Mouse (Mus musculus): Measurements from ENCODE around the gene Stx6. TPM values are rescaled to one million over a fixed set of nuclear protein-coding genes. Genes with fewer than 3 reads are reported as not detected.

Stx6 gene
- polyA plus RNA-seq, 1 experiment from 2014 or later: 57.1 TPM

GRCm38 (mm10) chr1:155119719-155120118, 38.8 kb upstream of the Stx6 start:
- ATAC-seq (replicated peaks; ENCODE audit: low FRiP score, low read depth): no peak
- WGBS: 52% methylated on average over 1 of the region's 1 CpGs

GRCm38 (mm10) chr1:155121977-155122939, 36.3 kb upstream of the Stx6 start:
- Histone ChIP-seq H3K9me3 (replicated peaks; ENCODE audit: low read length) (no peaks in the 10 kb centered on the region), H3K27me3 (ENCODE audit: insufficient read depth, low read length) (no peaks in the 10 kb centered on the region), H3K36me3 (ENCODE audit: insufficient read depth, low read length) (no peaks in the 10 kb centered on the region), H3K4me2 (ENCODE audit: low read length) (no peak overlapping the region), H3K27ac (no peak overlapping the region), H3K4me3 (replicated peaks; ENCODE audit: low read depth, low read length) (no peak overlapping the region), H3K4me1 (replicated peaks; ENCODE audit: insufficient read depth, low read length) (no peaks in the 10 kb centered on the region), H3K9ac (ENCODE audit: low read depth, low read length) (no peak overlapping the region)
- TF ChIP-seq CTCF (IDR thresholded peaks at IDR 0.05; ENCODE audit: low read depth): no peak
- WGBS: 68% methylated on average over 21 of the region's 21 CpGs
- no peak for ATAC-seq (replicated peaks; ENCODE audit: low FRiP score, low read depth)
- DNase-seq (ENCODE audit: low spot score): no peak

More at GRCm38 (mm10) chr1:155119719-155120118, 38.8 kb upstream of the Stx6 start:
- Histone ChIP-seq H3K4me2 (ENCODE audit: low read length) (no peak overlapping the region), H3K4me3 (replicated peaks; ENCODE audit: low read depth, low read length) (no peak overlapping the region), H3K9ac (ENCODE audit: low read depth, low read length) (no peak overlapping the region), H3K4me1 (replicated peaks; ENCODE audit: insufficient read depth, low read length) (no peaks in the 10 kb centered on the region), H3K9me3 (replicated peaks; ENCODE audit: low read length) (no peaks in the 10 kb centered on the region), H3K36me3 (ENCODE audit: insufficient read depth, low read length) (no peaks in the 10 kb centered on the region), H3K27ac (no peak overlapping the region), H3K27me3 (ENCODE audit: insufficient read depth, low read length) (no peaks in the 10 kb centered on the region)
- DNase-seq (ENCODE audit: low spot score): no peak
- TF ChIP-seq CTCF (IDR thresholded peaks at IDR 0.05; ENCODE audit: low read depth): no peak

- H3K4me1 ChIP-seq (replicated peaks; ENCODE audit: insufficient read depth, low read length): no peaks in the 10 kb centered on the region
- no peak for DNase-seq (ENCODE audit: low spot score)
- ATAC-seq (replicated peaks; ENCODE audit: low FRiP score, low read depth): no peak
- WGBS: 82% methylated on average over 5 of the region's 5 CpGs
- no peaks in the 10 kb centered on the region for H3K9me3 ChIP-seq (replicated peaks; ENCODE audit: low read length)
- no peak overlapping the region for H3K9ac ChIP-seq (ENCODE audit: low read depth, low read length)
- no peaks in the 10 kb centered on the region for H3K36me3 ChIP-seq (ENCODE audit: insufficient read depth, low read length)
- H3K4me3 ChIP-seq (replicated peaks; ENCODE audit: low read depth, low read length): no peak overlapping the region
- no peak overlapping the region for H3K4me2 ChIP-seq (ENCODE audit: low read length)
- no peak for TF ChIP-seq CTCF (IDR thresholded peaks at IDR 0.05; ENCODE audit: low read depth)
- no peak overlapping the region for H3K27ac ChIP-seq
- H3K27me3 ChIP-seq (ENCODE audit: insufficient read depth, low read length): no peaks in the 10 kb centered on the region
Measured at GRCm38 (mm10) chr1:155124397-155124796, 34.1 kb upstream of the Stx6 start.

GRCm38 (mm10) chr1:155126716-155127115, 31.8 kb upstream of the Stx6 start:
- H3K9me3 ChIP-seq (replicated peaks; ENCODE audit: low read length): no peaks in the 10 kb centered on the region
- no peak for TF ChIP-seq CTCF (IDR thresholded peaks at IDR 0.05; ENCODE audit: low read depth)
- WGBS: 72% methylated on average over 5 of the region's 5 CpGs
- no peak overlapping the region for H3K4me2 ChIP-seq (ENCODE audit: low read length)
- no peak for DNase-seq (ENCODE audit: low spot score)
- no peak overlapping the region for H3K27ac ChIP-seq
- no peak overlapping the region for H3K9ac ChIP-seq (ENCODE audit: low read depth, low read length)
- no peaks in the 10 kb centered on the region for H3K27me3 ChIP-seq (ENCODE audit: insufficient read depth, low read length)
- H3K4me3 ChIP-seq (replicated peaks; ENCODE audit: low read depth, low read length): no peak overlapping the region
- no peaks in the 10 kb centered on the region for H3K36me3 ChIP-seq (ENCODE audit: insufficient read depth, low read length)
- no peak for ATAC-seq (replicated peaks; ENCODE audit: low FRiP score, low read depth)
- H3K4me1 ChIP-seq (replicated peaks; ENCODE audit: insufficient read depth, low read length): no peaks in the 10 kb centered on the region

- no peaks in the 10 kb centered on the region for H3K36me3 ChIP-seq (ENCODE audit: insufficient read depth, low read length)
- no peak overlapping the region for H3K9ac ChIP-seq (ENCODE audit: low read depth, low read length)
- no peak overlapping the region for H3K4me2 ChIP-seq (ENCODE audit: low read length)
- no peaks in the 10 kb centered on the region for H3K4me1 ChIP-seq (replicated peaks; ENCODE audit: insufficient read depth, low read length)
- 67% methylated on average over 5 of the region's 5 CpGs for WGBS
- no peak overlapping the region for H3K27ac ChIP-seq
- no peak overlapping the region for H3K4me3 ChIP-seq (replicated peaks; ENCODE audit: low read depth, low read length)
- H3K27me3 ChIP-seq (ENCODE audit: insufficient read depth, low read length): no peaks in the 10 kb centered on the region
- DNase-seq (ENCODE audit: low spot score) (no peak), ATAC-seq (replicated peaks; ENCODE audit: low FRiP score, low read depth) (no peak)
- no peaks in the 10 kb centered on the region for H3K9me3 ChIP-seq (replicated peaks; ENCODE audit: low read length)
- TF ChIP-seq CTCF (IDR thresholded peaks at IDR 0.05; ENCODE audit: low read depth): no peak
Measured at GRCm38 (mm10) chr1:155127429-155127934, 31.0 kb upstream of the Stx6 start.

- peaks cover 4% of the 10 kb centered on the region; the same call in 1 of the 2 replicates for H3K36me3 ChIP-seq (ENCODE audit: insufficient read depth, low read length)
- no peaks in the 10 kb centered on the region for H3K4me1 ChIP-seq (replicated peaks; ENCODE audit: insufficient read depth, low read length)
- DNase-seq (ENCODE audit: low spot score) (peak; percentile 79), ATAC-seq (replicated peaks; ENCODE audit: low FRiP score, low read depth) (no peak; the same call in 1 of the 2 replicates)
- H3K4me3 ChIP-seq (replicated peaks; ENCODE audit: low read depth, low read length): no peak overlapping the region
- H3K27ac ChIP-seq: no peak overlapping the region
- no peak overlapping the region for H3K4me2 ChIP-seq (ENCODE audit: low read length)
- no peaks in the 10 kb centered on the region for H3K9me3 ChIP-seq (replicated peaks; ENCODE audit: low read length)
- no peak overlapping the region for H3K9ac ChIP-seq (ENCODE audit: low read depth, low read length)
- TF ChIP-seq CTCF (IDR thresholded peaks at IDR 0.05; ENCODE audit: low read depth): no peak
- no peaks in the 10 kb centered on the region for H3K27me3 ChIP-seq (ENCODE audit: insufficient read depth, low read length)
- WGBS: 35% methylated on average over 8 of the region's 8 CpGs
Measured at GRCm38 (mm10) chr1:155134866-155135265, 23.6 kb upstream of the Stx6 start.

All from kidney, postnatal 0 days (tissue).